Mouse (Mus musculus): ENCODE results near the gene Daam1. TPM values are rescaled to one million over a fixed set of nuclear protein-coding genes. Genes with fewer than 3 reads are reported as not detected.

Gene Daam1
- polyA plus RNA-seq, 1 experiment from 2014 or later = 5.3 TPM

DNA sequence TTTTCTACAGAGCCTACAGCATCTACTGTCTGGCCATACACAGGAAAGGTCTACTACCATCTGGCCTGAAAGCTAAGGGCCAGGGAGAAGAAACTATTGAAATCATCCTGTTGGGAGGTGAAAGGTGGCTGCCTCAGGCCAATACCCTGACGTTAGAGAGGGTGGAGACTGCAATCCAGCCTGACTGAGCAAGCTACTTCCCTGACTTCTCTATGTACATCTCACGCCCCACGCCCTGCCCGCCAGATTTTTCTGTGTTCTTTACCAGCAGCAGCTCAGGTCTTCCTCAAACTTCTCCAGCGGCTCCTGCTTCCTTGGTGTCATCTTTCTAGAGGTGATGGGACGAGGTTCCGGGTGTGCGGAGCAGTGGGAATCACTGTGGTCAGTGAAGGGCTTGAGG is 58.4 kb downstream of the Daam1 start:
- H3K36me3 ChIP-seq (ENCODE audit: control insufficient read depth, insufficient read depth) = no peaks in the 10 kb centered on the region
- no peaks in the 10 kb centered on the region for H3K9me3 ChIP-seq (ENCODE audit: control insufficient read depth)
- no peaks in the 10 kb centered on the region for H3K27me3 ChIP-seq (replicated peaks; ENCODE audit: control insufficient read depth, insufficient read depth, low read length)
- no peak overlapping the region for H3K9ac ChIP-seq (ENCODE audit: low read depth, low read length)
- no peak overlapping the region for H3K27ac ChIP-seq (ENCODE audit: low read depth, low read length)
- no peak for ATAC-seq
- peaks cover 18% of the 10 kb centered on the region for H3K4me1 ChIP-seq (replicated peaks; ENCODE audit: control insufficient read depth, insufficient read depth, low read length)
- H3K4me3 ChIP-seq (ENCODE audit: low read depth, low read length) = no peak overlapping the region
- no peak for TF ChIP-seq CTCF (IDR thresholded peaks at IDR 0.05; ENCODE audit: low read depth)
- no peak overlapping the region for H3K4me2 ChIP-seq (replicated peaks; ENCODE audit: low read depth)
- WGBS = 71% methylated on average over 8 of the region's 8 CpGs

GRCm38 (mm10) chr12:71890282-71890681 is 59.4 kb downstream of the Daam1 start:
- Histone ChIP-seq H3K4me2 (replicated peaks; ENCODE audit: low read depth) (no peak overlapping the region), H3K36me3 (ENCODE audit: control insufficient read depth, insufficient read depth) (no peaks in the 10 kb centered on the region), H3K4me1 (replicated peaks; ENCODE audit: control insufficient read depth, insufficient read depth, low read length) (peaks cover 14% of the 10 kb centered on the region), H3K27me3 (replicated peaks; ENCODE audit: control insufficient read depth, insufficient read depth, low read length) (no peaks in the 10 kb centered on the region), H3K9ac (ENCODE audit: low read depth, low read length) (no peak overlapping the region), H3K27ac (ENCODE audit: low read depth, low read length) (no peak overlapping the region), H3K4me3 (ENCODE audit: low read depth, low read length) (no peak overlapping the region), H3K9me3 (ENCODE audit: control insufficient read depth) (no peaks in the 10 kb centered on the region)
- WGBS = 95% methylated on average over 1 of the region's 1 CpGs
- no peak for TF ChIP-seq CTCF (IDR thresholded peaks at IDR 0.05; ENCODE audit: low read depth)
- no peak for ATAC-seq

GRCm38 (mm10) chr12:71891729-71892355 is 61.0 kb downstream of the Daam1 start:
- Histone ChIP-seq H3K27me3 (replicated peaks; ENCODE audit: control insufficient read depth, insufficient read depth, low read length) (no peaks in the 10 kb centered on the region), H3K4me2 (replicated peaks; ENCODE audit: low read depth) (no peak overlapping the region), H3K9me3 (ENCODE audit: control insufficient read depth) (no peaks in the 10 kb centered on the region), H3K27ac (ENCODE audit: low read depth, low read length) (no peak overlapping the region), H3K4me1 (replicated peaks; ENCODE audit: control insufficient read depth, insufficient read depth, low read length) (peaks cover under 1% of the 10 kb centered on the region; the same call in 1 of the 2 replicates), H3K9ac (ENCODE audit: low read depth, low read length) (no peak overlapping the region), H3K4me3 (ENCODE audit: low read depth, low read length) (no peak overlapping the region), H3K36me3 (ENCODE audit: control insufficient read depth, insufficient read depth) (peaks cover 10% of the 10 kb centered on the region; the same call in 1 of the 2 replicates)
- ATAC-seq = no peak
- WGBS = 66% methylated on average over 7 of the region's 7 CpGs
- no peak for TF ChIP-seq CTCF (IDR thresholded peaks at IDR 0.05; ENCODE audit: low read depth)

DNA sequence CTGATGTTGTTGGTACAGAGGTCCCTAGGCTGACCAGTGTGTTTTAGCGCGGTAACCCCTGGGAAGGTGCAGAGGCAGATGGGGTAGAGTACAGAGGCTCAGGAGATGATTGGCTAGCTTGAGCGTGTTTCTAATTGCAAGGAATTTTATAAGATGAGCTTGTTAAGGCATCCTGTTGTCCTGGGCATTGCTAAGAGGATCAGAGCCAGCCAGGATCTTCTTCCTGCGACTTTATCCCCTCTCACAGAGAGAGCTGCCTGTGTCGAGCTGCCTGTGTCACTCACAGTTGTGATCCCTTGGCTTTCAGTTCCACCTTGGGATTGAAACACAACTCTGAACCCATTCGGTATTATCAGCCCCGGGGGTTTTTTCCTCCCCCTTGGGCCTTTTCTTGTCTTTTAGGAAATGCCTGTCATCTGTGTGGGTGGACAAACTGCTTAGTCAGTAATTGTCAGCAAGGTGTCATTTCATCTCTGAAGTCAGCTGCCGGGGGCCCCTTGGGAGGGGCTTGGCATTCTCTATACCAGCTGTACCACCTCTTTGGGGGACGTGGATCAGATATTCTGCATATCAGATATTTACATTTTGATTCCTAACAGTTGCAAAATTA is 62.2 kb downstream of the Daam1 start:
- Histone ChIP-seq H3K4me2 (replicated peaks; ENCODE audit: low read depth) (no peak overlapping the region), H3K9me3 (ENCODE audit: control insufficient read depth) (no peaks in the 10 kb centered on the region), H3K36me3 (ENCODE audit: control insufficient read depth, insufficient read depth) (peaks cover 17% of the 10 kb centered on the region; the same call in 1 of the 2 replicates), H3K4me3 (ENCODE audit: low read depth, low read length) (no peak overlapping the region), H3K4me1 (replicated peaks; ENCODE audit: control insufficient read depth, insufficient read depth, low read length) (no peaks in the 10 kb centered on the region), H3K9ac (ENCODE audit: low read depth, low read length) (no peak overlapping the region), H3K27ac (ENCODE audit: low read depth, low read length) (no peak overlapping the region), H3K27me3 (replicated peaks; ENCODE audit: control insufficient read depth, insufficient read depth, low read length) (no peaks in the 10 kb centered on the region)
- TF ChIP-seq CTCF (IDR thresholded peaks at IDR 0.05; ENCODE audit: low read depth) = no peak
- ATAC-seq = no peak
- 64% methylated on average over 9 of the region's 9 CpGs for WGBS

DNA sequence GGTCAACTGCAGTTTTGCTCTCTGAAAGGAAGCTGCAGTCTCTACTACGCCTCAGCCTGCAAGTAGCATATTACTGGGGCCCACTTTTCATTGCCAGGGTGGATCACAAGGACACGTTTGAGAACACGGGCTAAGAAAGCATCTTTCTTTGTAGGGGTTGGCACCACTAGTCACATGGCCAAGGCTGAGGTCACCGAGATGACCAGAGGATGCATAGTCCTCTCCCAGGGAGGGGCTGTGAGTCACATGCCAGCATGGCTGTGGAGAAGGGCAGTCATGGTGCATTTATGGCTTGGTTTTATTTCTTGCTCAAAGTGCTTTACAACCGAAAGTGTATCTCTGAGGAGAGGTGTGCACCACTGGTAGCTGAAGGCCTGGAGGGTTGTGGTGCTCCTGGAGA is 67.4 kb downstream of the Daam1 start:
- Histone ChIP-seq H3K27ac (ENCODE audit: low read depth, low read length) (peak overlapping the region; percentile 58), H3K4me1 (replicated peaks; ENCODE audit: control insufficient read depth, insufficient read depth, low read length) (no peaks in the 10 kb centered on the region), H3K27me3 (replicated peaks; ENCODE audit: control insufficient read depth, insufficient read depth, low read length) (no peaks in the 10 kb centered on the region), H3K4me2 (replicated peaks; ENCODE audit: low read depth) (no peak overlapping the region), H3K4me3 (ENCODE audit: low read depth, low read length) (no peak overlapping the region), H3K9me3 (ENCODE audit: control insufficient read depth) (no peaks in the 10 kb centered on the region), H3K36me3 (ENCODE audit: control insufficient read depth, insufficient read depth) (peaks cover 30% of the 10 kb centered on the region), H3K9ac (ENCODE audit: low read depth, low read length) (no peak overlapping the region)
- WGBS = 46% methylated on average over 5 of the region's 5 CpGs
- no peak for TF ChIP-seq CTCF (IDR thresholded peaks at IDR 0.05; ENCODE audit: low read depth)
- ATAC-seq = peak; percentile 83

DNA sequence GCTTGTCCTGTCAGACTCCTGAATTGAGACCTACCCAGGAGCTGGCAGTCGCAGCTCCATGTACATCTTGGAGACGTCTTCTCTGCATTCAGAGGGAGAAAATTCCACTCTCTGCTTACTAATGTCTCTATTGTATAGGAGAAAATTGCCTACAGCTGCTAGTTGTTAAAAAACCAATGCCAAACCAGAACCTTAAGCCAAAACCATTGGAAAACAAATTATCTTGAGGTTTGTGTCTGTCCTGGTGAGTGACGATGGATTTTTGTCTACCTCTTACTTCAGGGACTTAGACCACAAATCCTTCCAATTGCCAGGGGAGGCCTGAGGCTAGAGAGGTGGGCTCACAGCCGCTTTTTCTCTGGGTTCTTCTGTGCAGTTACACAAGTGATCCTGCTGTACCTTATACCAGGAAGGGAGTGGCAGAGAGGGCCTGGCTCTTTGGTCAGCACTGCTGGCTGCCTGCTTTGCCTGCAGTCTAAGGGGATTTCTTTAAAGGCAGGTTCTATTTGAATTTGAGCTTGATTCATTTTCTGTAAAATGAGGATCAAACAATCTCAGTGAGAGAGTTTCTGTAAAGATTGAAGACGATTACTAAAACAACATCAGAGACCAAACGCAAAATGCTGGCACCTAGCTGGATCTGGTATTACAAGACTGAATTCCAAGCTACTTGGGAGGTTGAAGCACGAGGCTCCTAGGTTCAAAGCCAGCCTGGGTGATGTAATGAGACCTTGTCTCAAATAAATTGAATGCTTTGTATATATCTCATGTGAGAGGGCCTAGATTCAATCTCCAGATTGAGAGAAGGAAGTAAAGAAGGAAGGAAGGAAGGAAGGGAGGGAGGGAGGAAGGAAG is 68.0 kb downstream of the Daam1 start:
- TF ChIP-seq CTCF (IDR thresholded peaks at IDR 0.05; ENCODE audit: low read depth) = no peak
- no peaks in the 10 kb centered on the region for H3K4me1 ChIP-seq (replicated peaks; ENCODE audit: control insufficient read depth, insufficient read depth, low read length)
- H3K4me3 ChIP-seq (ENCODE audit: low read depth, low read length) = no peak overlapping the region
- no peaks in the 10 kb centered on the region for H3K27me3 ChIP-seq (replicated peaks; ENCODE audit: control insufficient read depth, insufficient read depth, low read length)
- no peak for ATAC-seq
- no peaks in the 10 kb centered on the region for H3K9me3 ChIP-seq (ENCODE audit: control insufficient read depth)
- no peak overlapping the region for H3K4me2 ChIP-seq (replicated peaks; ENCODE audit: low read depth)
- H3K36me3 ChIP-seq (ENCODE audit: control insufficient read depth, insufficient read depth) = peaks cover 30% of the 10 kb centered on the region
- WGBS = 75% methylated on average over 7 of the region's 7 CpGs
- no peak overlapping the region for H3K9ac ChIP-seq (ENCODE audit: low read depth, low read length)
- H3K27ac ChIP-seq (ENCODE audit: low read depth, low read length) = peak overlapping the region; percentile 58

All from intestine, postnatal 0 days (tissue).